ENCODE assay signal across 30 mouse cellular contexts in genomic region chr14:52017662-52018061, GRCm38 (mm10). TPM values are rescaled to one million over a fixed set of nuclear protein-coding genes. Genes with fewer than 3 reads are reported as not detected.
DNase-seq lines count a peak whose midpoint lies in the region; ATAC-seq and TF ChIP-seq lines count a peak whose summit lies in the region.
"Had no signal": no experiment of that assay in that cellular context is flagged by ENCODE, and none has a peak within 500 bp of the region (broad histone marks: within the 10 kb centered on the region; RNA-seq: fewer than 3 reads in every experiment).

No protein-coding gene starts in this region.

- WGBS in heart, embryonic 10.5 days, result 76% methylated on average over 4 of the region's 4 CpGs
- WGBS in heart, adult 2 months, result 75% methylated on average over 4 of the region's 4 CpGs
- 67% methylated on average over 4 of the region's 4 CpGs for WGBS in intestine, embryonic 16.5 days

- no peak for ATAC-seq in intestine, embryonic 16.5 days
- ATAC-seq: hindbrain, postnatal 0 days had no signal

- H3K9me3 ChIP-seq in heart, embryonic 10.5 days, result no peaks in the 10 kb centered on the region
- H3K9me3 ChIP-seq in intestine, embryonic 16.5 days (ENCODE audit: control insufficient read depth, low read length), result no peaks in the 10 kb centered on the region

- H3K9ac ChIP-seq in heart, adult 2 months (ENCODE audit: low read depth, low read length), result no peak overlapping the region
- H3K9ac ChIP-seq in intestine, embryonic 16.5 days (ENCODE audit: low read depth, low read length), result peak overlapping the region; percentile 66
- H3K9ac ChIP-seq: lung, embryonic 14.5 days had no signal

- peaks cover 59% of the 10 kb centered on the region for H3K4me1 ChIP-seq in heart, embryonic 10.5 days
- H3K4me1 ChIP-seq in heart, adult 2 months (ENCODE audit: control insufficient read depth, insufficient read depth, low read length), result peaks cover 11% of the 10 kb centered on the region
- peaks cover 38% of the 10 kb centered on the region for H3K4me1 ChIP-seq in intestine, embryonic 16.5 days (ENCODE audit: control insufficient read depth, insufficient read depth, low read length)

- no peak for TF ChIP-seq POLR2A in heart, adult 2 months (IDR thresholded peaks at IDR 0.05; ENCODE audit: insufficient read depth, low read depth, low read length)

- no peak overlapping the region for H3K4me3 ChIP-seq in heart, embryonic 10.5 days
- H3K4me3 ChIP-seq in heart, adult 2 months, result no peak overlapping the region
- peak overlapping the region; percentile 38 for H3K4me3 ChIP-seq in intestine, embryonic 16.5 days (ENCODE audit: low read length)
- H3K4me3 ChIP-seq: left cerebral cortex, adult 2 months had no signal

- intact Hi-C loops in heart, adult 2 months (cut with DNase I), result loop anchor here (5.0 to 10.0 kb wide), 2 partner anchors 85 to 257 kb away; partner anchors contain the start of genes Hnrnpc, Rab2b and Tox4

- H3K4me2 ChIP-seq in intestine, embryonic 16.5 days (ENCODE audit: low read depth, low read length), result peak overlapping the region; percentile 46
- H3K4me2 ChIP-seq: lung, embryonic 14.5 days had no signal

- H3K27ac ChIP-seq in heart, embryonic 10.5 days, result no peak overlapping the region
- no peak overlapping the region for H3K27ac ChIP-seq in heart, adult 2 months
- peak overlapping the region; percentile 95 for H3K27ac ChIP-seq in intestine, embryonic 16.5 days (ENCODE audit: low read length)
- H3K27ac ChIP-seq: hindbrain, postnatal 0 days; left cerebral cortex, adult 2 months had no signal

- no peaks in the 10 kb centered on the region for H3K79me2 ChIP-seq in heart, adult 2 months (replicated peaks; ENCODE audit: control insufficient read depth, insufficient read depth, low read length)

- no peaks in the 10 kb centered on the region for H3K27me3 ChIP-seq in heart, embryonic 10.5 days (ENCODE audit: insufficient read depth, poor library complexity, severe bottlenecking)
- no peaks in the 10 kb centered on the region for H3K27me3 ChIP-seq in heart, adult 2 months (ENCODE audit: control insufficient read depth, insufficient read depth, low read length)
- no peaks in the 10 kb centered on the region for H3K27me3 ChIP-seq in intestine, embryonic 16.5 days (replicated peaks; ENCODE audit: control insufficient read depth, insufficient read depth, low read length)

- DNase-seq in heart, embryonic 10.5 days (ENCODE audit: low spot score), result peak; percentile 66
- no peak for DNase-seq in heart, adult 2 months
- peak; percentile 14 for DNase-seq in thymus, postnatal 4 days
- no peak for DNase-seq in thymus, postnatal 0 days (ENCODE audit: low spot score)
- DNase-seq in kidney, postnatal 10 days, result no peak
- DNase-seq in frontal cortex, postnatal 25 days (ENCODE audit: low spot score in 2 of 2), result no peak
- DNase-seq: adrenal gland, postnatal 25 days; gastrocnemius, postnatal 36 days; kidney, adult 18-20 months; lung, embryonic 14.5 days; midbrain, embryonic 14.5 days; spleen, adult 18-20 months; thymus, postnatal 25 days had no signal

- TF ChIP-seq EP300 in heart, adult 2 months (IDR thresholded peaks at IDR 0.05; ENCODE audit: insufficient read depth, low read depth, low read length), result no peak

- H3K36me3 ChIP-seq in heart, embryonic 10.5 days, result no peaks in the 10 kb centered on the region
- H3K36me3 ChIP-seq in heart, adult 2 months (ENCODE audit: control insufficient read depth, insufficient read depth, low read length), result no peaks in the 10 kb centered on the region; the same call in 1 of the 2 replicates
- H3K36me3 ChIP-seq in intestine, embryonic 16.5 days (ENCODE audit: control insufficient read depth, insufficient read depth, low read length), result no peaks in the 10 kb centered on the region

- TF ChIP-seq CTCF in heart, adult 2 months (IDR thresholded peaks at IDR 0.05), result no peak

RNA-seq across cellular contexts. Expression of gene Tmem253, which starts 2.2 kb away (rescaled TPM):
- polyA plus RNA-seq in heart, embryonic 10.5 days (2016; fragmentation: Nextera tagmentation; extraction: Ambion mirVana), result 0.27 and 0.57 TPM in 2 replicates
- total RNA-seq in heart, adult 2 months (2021), result 1 to 10 TPM; 2.2 to 4.2 TPM
- 2.8 and 3.8 TPM in 2 replicates for polyA plus RNA-seq in heart, adult 2 months (2012; rRNA removed)
- 0.90 and 1.5 TPM in 2 replicates for polyA plus RNA-seq in thymus, postnatal 0 days (2015; fragmentation: Nextera tagmentation; extraction: Ambion mirVana)
- polyA plus RNA-seq in intestine, embryonic 16.5 days (2015; fragmentation: Nextera tagmentation; extraction: Ambion mirVana), result 99.0 and 118 TPM in 2 replicates
- total RNA-seq: common myeloid progenitor, adult 5-6 weeks; hematopoietic stem cell, adult 5-6 weeks; hindbrain, postnatal 0 days; megakaryocyte, adult 5-6 weeks had no signal

RNA-seq across cellular contexts. Expression of gene Zfp219, which starts 2.9 kb away (rescaled TPM):
- 21.5 and 31.1 TPM in 2 replicates for polyA plus RNA-seq in heart, embryonic 10.5 days (2016; fragmentation: Nextera tagmentation; extraction: Ambion mirVana)
- total RNA-seq in heart, adult 2 months (2021), result 10 to 100 TPM; 26.8 to 30.0 TPM
- polyA plus RNA-seq in heart, adult 2 months (2012; rRNA removed), result 38.6 and 42.0 TPM in 2 replicates
- 40.7 and 44.5 TPM in 2 replicates for polyA plus RNA-seq in thymus, postnatal 0 days (2015; fragmentation: Nextera tagmentation; extraction: Ambion mirVana)
- 19.7 and 20.5 TPM in 2 replicates for polyA plus RNA-seq in intestine, embryonic 16.5 days (2015; fragmentation: Nextera tagmentation; extraction: Ambion mirVana)

RNA-seq across cellular contexts. Expression of gene Olfr221, which starts 24.6 kb away (rescaled TPM):
- polyA plus RNA-seq in heart, embryonic 10.5 days (2016; fragmentation: Nextera tagmentation; extraction: Ambion mirVana), result not detected in 2 replicates
- not detected for total RNA-seq in heart, adult 2 months (2021)
- not detected in 2 replicates for polyA plus RNA-seq in heart, adult 2 months (2012; rRNA removed)
- not detected in 2 replicates for polyA plus RNA-seq in thymus, postnatal 0 days (2015; fragmentation: Nextera tagmentation; extraction: Ambion mirVana)
- not detected in 2 replicates for polyA plus RNA-seq in intestine, embryonic 16.5 days (2015; fragmentation: Nextera tagmentation; extraction: Ambion mirVana)
- total RNA-seq: adrenal gland, postnatal 25 days; common myeloid progenitor, adult 5-6 weeks; gastrocnemius, adult 18-20 months; gastrocnemius, postnatal 36 days; hematopoietic stem cell, adult 5-6 weeks; hindbrain, postnatal 0 days; layer of hippocampus, postnatal 10 days; left cerebral cortex, adult 2 months; left cerebral cortex, postnatal 36 days; megakaryocyte, adult 5-6 weeks had no signal
- polyA plus RNA-seq: brain, embryonic 14.5 days; C2C12; embryonic facial prominence, embryonic 11.5 days; forebrain, embryonic 11.5 days; heart, embryonic 16.5 days; hindbrain, postnatal 0 days; kidney, embryonic 16.5 days; limb, embryonic 14.5 days; lung, embryonic 14.5 days; midbrain, embryonic 14.5 days; neural tube, embryonic 11.5 days had no signal

RNA-seq across cellular contexts. Expression of gene Arhgef40, which starts 33.1 kb away (rescaled TPM):
- polyA plus RNA-seq in heart, embryonic 10.5 days (2016; fragmentation: Nextera tagmentation; extraction: Ambion mirVana), result 72.3 and 86.4 TPM in 2 replicates
- 10 to 100 TPM; 27.2 to 27.8 TPM for total RNA-seq in heart, adult 2 months (2021)
- polyA plus RNA-seq in heart, adult 2 months (2012; rRNA removed), result 42.6 and 49.0 TPM in 2 replicates
- 26.9 and 27.0 TPM in 2 replicates for polyA plus RNA-seq in thymus, postnatal 0 days (2015; fragmentation: Nextera tagmentation; extraction: Ambion mirVana)
- 52.0 and 53.0 TPM in 2 replicates for polyA plus RNA-seq in intestine, embryonic 16.5 days (2015; fragmentation: Nextera tagmentation; extraction: Ambion mirVana)

Comparison
In these comparisons a context has a peak if more than half of its experiments do, and no peak if none do; other contexts are left out.
1. DNase-seq: peak in heart, embryonic 10.5 days (single experiment) and thymus, postnatal 4 days (single experiment); none in heart, adult 2 months (0 of 2), thymus, postnatal 0 days (single experiment), kidney, postnatal 10 days (single experiment) and frontal cortex, postnatal 25 days (0 of 2).
2. RNA of gene Tmem253, which starts 2.2 kb away (polyA plus RNA-seq): 99.0 to 118 TPM in intestine, embryonic 16.5 days; 2.8 to 3.8 TPM in heart, adult 2 months, 0.90 to 1.5 TPM in thymus, postnatal 0 days and 0.27 to 0.57 TPM in heart, embryonic 10.5 days; every median in the first group is over 10 times any median in the second.